In genomic region chr17:87976154-87976806, GRCm38 (mm10) we compare ENCODE assay signal across 9 mouse cellular contexts. TPM values are rescaled to one million over a fixed set of nuclear protein-coding genes. Genes with fewer than 3 reads are reported as not detected.
DNase-seq lines count a peak whose midpoint lies in the region; ATAC-seq and TF ChIP-seq lines count a peak whose summit lies in the region.
"Had no signal": no experiment of that assay in that cellular context is flagged by ENCODE, and none has a peak within 500 bp of the region (broad histone marks: within the 10 kb centered on the region; RNA-seq: fewer than 3 reads in every experiment).

No protein-coding gene starts in this region.

- intact Hi-C loops in left cerebral cortex, adult 2 months (cut with DNase I) = loop anchor here (5.0 kb wide), 1 partner anchor 91 kb away; the partner anchor contains the start of gene Fbxo11
- intact Hi-C loops in left cerebral cortex, postnatal 36 days (cut with DNase I) = no loop called here

- no peak for TF ChIP-seq CTCF in left cerebral cortex, adult 2 months (IDR thresholded peaks at IDR 0.05)

- H3K9me3 ChIP-seq in embryonic facial prominence, embryonic 14.5 days (ENCODE audit: control insufficient read depth, low read length) = no peaks in the 10 kb centered on the region
- no peaks in the 10 kb centered on the region for H3K9me3 ChIP-seq in limb, embryonic 10.5 days (replicated peaks)
- H3K9me3 ChIP-seq in neural tube, embryonic 12.5 days = no peaks in the 10 kb centered on the region

- ATAC-seq in embryonic facial prominence, embryonic 14.5 days (ENCODE audit: low read depth) = no peak
- no peak for ATAC-seq in neural tube, embryonic 12.5 days (ENCODE audit: low FRiP score, low read depth)

- peaks cover 15% of the 10 kb centered on the region for H3K4me1 ChIP-seq in embryonic facial prominence, embryonic 14.5 days (ENCODE audit: control insufficient read depth, insufficient read depth, low read length)
- H3K4me1 ChIP-seq in limb, embryonic 10.5 days = peaks cover 16% of the 10 kb centered on the region
- peaks cover 9% of the 10 kb centered on the region for H3K4me1 ChIP-seq in neural tube, embryonic 12.5 days

- H3K4me3 ChIP-seq in left cerebral cortex, adult 2 months = peak overlapping the region; percentile 100
- peak overlapping the region; percentile 98 for H3K4me3 ChIP-seq in embryonic facial prominence, embryonic 14.5 days (ENCODE audit: low read depth, low read length)
- peak overlapping the region; percentile 100 for H3K4me3 ChIP-seq in limb, embryonic 10.5 days
- H3K4me3 ChIP-seq in neural tube, embryonic 12.5 days = peak overlapping the region; percentile 96

- H3K27me3 ChIP-seq in embryonic facial prominence, embryonic 14.5 days (replicated peaks; ENCODE audit: control insufficient read depth, insufficient read depth, low read length) = no peaks in the 10 kb centered on the region
- no peaks in the 10 kb centered on the region for H3K27me3 ChIP-seq in limb, embryonic 10.5 days (ENCODE audit: low read depth, poor library complexity, severe bottlenecking)
- H3K27me3 ChIP-seq in neural tube, embryonic 12.5 days (replicated peaks) = no peaks in the 10 kb centered on the region

- no peak for DNase-seq in left cerebral cortex, adult 2 months (ENCODE audit: extremely low spot score in 1 of 2, low spot score in 2 of 2)
- DNase-seq in left cerebral cortex, postnatal 36 days (ENCODE audit: low spot score in 2 of 2) = no peak
- DNase-seq in embryonic facial prominence, embryonic 14.5 days (ENCODE audit: low spot score) = no peak
- no peak for DNase-seq in limb, embryonic 10.5 days (ENCODE audit: low spot score)
- no peak for DNase-seq in frontal cortex, postnatal 10 days (ENCODE audit: low spot score in 2 of 2)
- no peak for DNase-seq in adrenal gland, postnatal 36 days
- no peak for DNase-seq in embryo, embryonic 10.5 days (ENCODE audit: low spot score)

- H3K36me3 ChIP-seq in embryonic facial prominence, embryonic 14.5 days (ENCODE audit: control insufficient read depth, insufficient read depth, low read length) = peaks cover 16% of the 10 kb centered on the region
- peaks cover 49% of the 10 kb centered on the region for H3K36me3 ChIP-seq in limb, embryonic 10.5 days
- 0 out of 2 replicates have a peak, but pooled peaks cover 3% of the 10 kb centered on the region for H3K36me3 ChIP-seq in neural tube, embryonic 12.5 days

- peak overlapping the region; percentile 91 for H3K9ac ChIP-seq in embryonic facial prominence, embryonic 14.5 days (ENCODE audit: low read depth, low read length)
- H3K9ac ChIP-seq in neural tube, embryonic 12.5 days = 0 out of 2 replicates have a peak overlapping the region, but pooled peaks have one; percentile 87

- no peak overlapping the region for H3K27ac ChIP-seq in left cerebral cortex, adult 2 months
- H3K27ac ChIP-seq in embryonic facial prominence, embryonic 14.5 days (replicated peaks; ENCODE audit: low read depth, low read length) = no peak overlapping the region
- H3K27ac ChIP-seq in limb, embryonic 10.5 days = no peak overlapping the region
- no peak overlapping the region for H3K27ac ChIP-seq in neural tube, embryonic 12.5 days

- peak overlapping the region; percentile 75 for H3K4me2 ChIP-seq in embryonic facial prominence, embryonic 14.5 days (ENCODE audit: low read depth, low read length)
- peak overlapping the region; percentile 80 for H3K4me2 ChIP-seq in neural tube, embryonic 12.5 days (replicated peaks)

- WGBS in embryonic facial prominence, embryonic 14.5 days = 77% methylated on average over 9 of the region's 9 CpGs
- WGBS in limb, embryonic 10.5 days = 80% methylated on average over 9 of the region's 9 CpGs
- WGBS in neural tube, embryonic 12.5 days = 78% methylated on average over 9 of the region's 9 CpGs

RNA-seq across cellular contexts. Expression of gene Msh6, which starts 1.4 kb away (rescaled TPM):
- total RNA-seq in left cerebral cortex, adult 2 months (2021) = 10 to 100 TPM; 14.4 to 15.4 TPM
- 10 to 100 TPM; 13.3 to 14.0 TPM for total RNA-seq in left cerebral cortex, postnatal 36 days (2021)
- polyA plus RNA-seq in embryonic facial prominence, embryonic 14.5 days (2014; fragmentation: Nextera tagmentation; extraction: Ambion mirVana) = 38.5 and 45.4 TPM in 2 replicates
- polyA plus RNA-seq in limb, embryonic 10.5 days (2016; fragmentation: Nextera tagmentation; extraction: Ambion mirVana) = 93.6 and 104 TPM in 2 replicates
- 51.4 and 52.2 TPM in 2 replicates for polyA plus RNA-seq in neural tube, embryonic 12.5 days (2016; fragmentation: Nextera tagmentation; extraction: Ambion mirVana)
- 10 to 100 TPM; 15.4 to 16.5 TPM for total RNA-seq in adrenal gland, postnatal 36 days (2021)

RNA-seq across cellular contexts. Expression of gene Rpl36-ps4, which starts 55.5 kb away (rescaled TPM):
- total RNA-seq in left cerebral cortex, adult 2 months (2021) = not detected
- total RNA-seq in left cerebral cortex, postnatal 36 days (2021) = not detected
- polyA plus RNA-seq in embryonic facial prominence, embryonic 14.5 days (2014; fragmentation: Nextera tagmentation; extraction: Ambion mirVana) = not detected in 2 replicates
- not detected in 2 replicates for polyA plus RNA-seq in limb, embryonic 10.5 days (2016; fragmentation: Nextera tagmentation; extraction: Ambion mirVana)
- polyA plus RNA-seq in neural tube, embryonic 12.5 days (2016; fragmentation: Nextera tagmentation; extraction: Ambion mirVana) = not detected in 2 replicates
- not detected for total RNA-seq in adrenal gland, postnatal 36 days (2021)
- polyA plus RNA-seq: large intestine, adult 2 months had no signal
